In the genomic region with DNA sequence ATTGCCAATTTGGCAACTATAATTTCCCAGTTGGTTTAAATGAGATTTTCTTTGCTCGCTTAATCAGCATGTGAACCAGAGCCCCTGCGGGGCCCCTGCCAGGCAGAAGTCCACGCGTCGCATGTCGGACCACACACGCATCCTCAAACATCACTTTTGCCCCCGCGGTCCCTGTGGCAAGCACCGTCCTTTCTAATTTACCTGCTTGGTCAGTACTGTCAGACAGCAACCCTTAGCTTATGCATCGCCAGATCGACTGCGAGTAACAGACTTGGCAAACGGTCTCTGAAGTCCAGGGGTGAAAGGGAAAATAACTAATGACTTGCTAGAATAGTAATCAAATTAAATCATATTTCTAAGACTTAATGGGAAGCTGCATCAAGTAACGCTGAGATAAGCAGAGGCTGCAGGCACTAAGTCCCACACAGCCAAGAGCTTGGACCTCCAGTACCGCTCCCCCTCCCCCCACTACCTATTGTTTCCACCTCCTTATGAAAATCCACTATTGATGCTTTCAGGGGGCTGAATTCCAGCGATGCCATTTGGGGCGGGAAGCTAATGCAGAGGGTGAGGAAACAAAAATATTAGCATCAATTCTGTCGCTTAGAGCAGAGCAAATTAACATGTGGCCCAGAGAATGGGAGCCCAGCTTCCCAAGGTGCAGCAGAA, we compare ENCODE assay signal across 14 mouse cellular contexts.
A peak's percentile ranks its signal among the peaks of the same experiment; 100 is the strongest.
DNase-seq lines count a peak whose midpoint lies in the region; ATAC-seq lines count a peak whose summit lies in the region.
"Had no signal": no experiment of that assay in that cellular context is flagged by ENCODE, and none has a peak within 500 bp of the region (broad histone marks: within the 10 kb centered on the region; RNA-seq: fewer than 3 reads in every experiment).

No protein-coding gene starts in this region.

- whole genome bisulfite sequencing in hindbrain, embryonic 12.5 days, result 43% methylated on average over 19 of the region's 19 CpGs
- WGBS in midbrain, embryonic 14.5 days, result 16% methylated on average over 19 of the region's 19 CpGs

- H3K36me3 ChIP-seq in hindbrain, embryonic 12.5 days, result no peaks in the 10 kb centered on the region
- H3K36me3 ChIP-seq in midbrain, embryonic 14.5 days (ENCODE audit: control insufficient read depth, insufficient read depth, low read length), result no peaks in the 10 kb centered on the region
- H3K36me3 ChIP-seq: embryonic facial prominence, embryonic 15.5 days had no signal

- H3K27ac ChIP-seq in hindbrain, embryonic 12.5 days, result no peak overlapping the region
- peak overlapping the region; percentile 45 for H3K27ac ChIP-seq in midbrain, embryonic 14.5 days (replicated peaks; ENCODE audit: low read depth, low read length)
- H3K27ac ChIP-seq: embryonic facial prominence, embryonic 15.5 days; kidney, postnatal 0 days; liver, embryonic 14.5 days; stomach, postnatal 0 days had no signal

- H3K9me3 ChIP-seq in hindbrain, embryonic 12.5 days (replicated peaks), result no peaks in the 10 kb centered on the region
- 0 out of 2 replicates have a peak, but pooled peaks cover 4% of the 10 kb centered on the region for H3K9me3 ChIP-seq in midbrain, embryonic 14.5 days (ENCODE audit: control insufficient read depth, low read length)
- H3K9me3 ChIP-seq: embryonic facial prominence, embryonic 15.5 days had no signal

- H3K9ac ChIP-seq in hindbrain, embryonic 12.5 days, result no peak overlapping the region
- peak overlapping the region; percentile 44 for H3K9ac ChIP-seq in midbrain, embryonic 14.5 days (replicated peaks; ENCODE audit: low read length)
- H3K9ac ChIP-seq: embryonic facial prominence, embryonic 15.5 days; liver, embryonic 14.5 days had no signal

- peaks cover 11% of the 10 kb centered on the region for H3K4me1 ChIP-seq in hindbrain, embryonic 12.5 days
- peaks cover 19% of the 10 kb centered on the region for H3K4me1 ChIP-seq in midbrain, embryonic 14.5 days (ENCODE audit: control insufficient read depth, insufficient read depth, low read length)
- H3K4me1 ChIP-seq: embryonic facial prominence, embryonic 15.5 days had no signal

- H3K4me2 ChIP-seq in hindbrain, embryonic 12.5 days (replicated peaks), result peak overlapping the region; percentile 39
- peak overlapping the region; percentile 57 for H3K4me2 ChIP-seq in midbrain, embryonic 14.5 days (ENCODE audit: low read length)
- H3K4me2 ChIP-seq: embryonic facial prominence, embryonic 15.5 days had no signal

- H3K27me3 ChIP-seq in hindbrain, embryonic 12.5 days, result no peaks in the 10 kb centered on the region
- no peaks in the 10 kb centered on the region for H3K27me3 ChIP-seq in midbrain, embryonic 14.5 days (ENCODE audit: control insufficient read depth, insufficient read depth, low read length)
- H3K27me3 ChIP-seq: embryonic facial prominence, embryonic 15.5 days had no signal

- peak; percentile 34 to 41 for DNase-seq in cerebellum, postnatal 10 days
- no peak for DNase-seq in cerebellum, postnatal 4 days (ENCODE audit: low spot score in 2 of 2)
- peak; percentile 7 for DNase-seq in R1 (ENCODE audit: low read depth, low spot score)
- DNase-seq in midbrain, embryonic 14.5 days, result peak; percentile 66
- no peak for DNase-seq in spleen, postnatal 36 days (ENCODE audit: low spot score in 2 of 2)
- no peak for DNase-seq in right cerebral cortex, postnatal 10 days (ENCODE audit: low spot score in 2 of 2)
- no peak for DNase-seq in right cerebral cortex, adult 2 months (ENCODE audit: low spot score in 2 of 2)
- DNase-seq: adrenal gland, postnatal 10 days; gastrocnemius, postnatal 36 days had no signal

- peak; percentile 61; the same call in 1 of the 2 replicates for ATAC-seq in hindbrain, embryonic 12.5 days (ENCODE audit: low FRiP score)
- ATAC-seq in midbrain, embryonic 14.5 days (ENCODE audit: low FRiP score, low TSS enrichment), result no peak; the same call in 1 of the 2 replicates

- H3K4me3 ChIP-seq in hindbrain, embryonic 12.5 days, result peak overlapping the region; percentile 9; the same call in 1 of the 2 replicates
- peak overlapping the region; percentile 25 for H3K4me3 ChIP-seq in midbrain, embryonic 14.5 days (replicated peaks; ENCODE audit: low read depth, low read length)
- H3K4me3 ChIP-seq: embryonic facial prominence, embryonic 15.5 days had no signal

Comparison
In these comparisons a context has a peak if more than half of its experiments do, and no peak if none do; other contexts are left out.
1. DNase-seq: peak in cerebellum, postnatal 10 days (2 of 2), R1 (single experiment) and midbrain, embryonic 14.5 days (single experiment); none in cerebellum, postnatal 4 days (0 of 2), spleen, postnatal 36 days (0 of 2), right cerebral cortex, postnatal 10 days (0 of 2) and right cerebral cortex, adult 2 months (0 of 2).